Mouse (Mus musculus) layer of hippocampus, adult 6 months (tissue): ENCODE measurements around the gene Tacr2. TPM values are rescaled to one million over a fixed set of nuclear protein-coding genes. Genes with fewer than 3 reads are reported as not detected.

Experiments
- long read RNA-seq, 2 experiments: library from polyadenylated mRNA; unstranded; transcript quantifications; one replicate each; pipeline ENCODE4 v2.0.0; 2019 to 2020
- polyA plus RNA-seq: library from polyadenylated mRNA; unstranded; fragments of <200 nt; fragmentation: Nextera tagmentation; gene quantifications from 2 replicates; pipeline ENCODE4 v1.2.3, GENCODE M21; 2021

Tacr2 gene
- 0.23 and 0.31 TPM in 2 replicates for polyA plus RNA-seq
- long read RNA-seq, experiment 1 = 0 reads
- long read RNA-seq, experiment 2 = 0 reads

DNA sequence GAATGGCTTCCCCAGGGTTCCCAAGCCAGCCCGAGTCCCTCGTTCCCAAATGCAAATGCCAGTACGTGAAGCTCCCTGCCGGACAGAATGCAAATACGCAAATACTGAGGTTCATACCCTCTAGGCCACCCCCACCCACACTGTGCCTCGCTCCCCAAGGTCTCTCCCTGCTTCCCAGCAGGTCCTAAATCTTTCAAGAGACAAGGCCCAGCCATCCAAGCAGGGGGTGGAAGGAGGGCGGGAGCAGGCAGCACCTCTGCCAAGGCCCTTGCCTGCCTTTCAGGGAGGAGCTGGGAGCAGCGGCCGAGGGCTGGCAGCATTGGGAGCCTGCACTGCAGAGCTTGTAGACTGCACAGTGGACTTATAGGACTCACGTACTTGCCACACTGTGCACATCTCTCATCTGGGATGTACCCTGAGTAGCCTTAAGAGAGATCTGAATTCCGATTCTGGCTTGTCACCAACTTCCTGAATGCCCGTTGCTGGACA, at the start of gene Tacr2:
Tacr2 (plus strand) TSS at position 439 of the 489 bp plus-strand sequence.

DNA sequence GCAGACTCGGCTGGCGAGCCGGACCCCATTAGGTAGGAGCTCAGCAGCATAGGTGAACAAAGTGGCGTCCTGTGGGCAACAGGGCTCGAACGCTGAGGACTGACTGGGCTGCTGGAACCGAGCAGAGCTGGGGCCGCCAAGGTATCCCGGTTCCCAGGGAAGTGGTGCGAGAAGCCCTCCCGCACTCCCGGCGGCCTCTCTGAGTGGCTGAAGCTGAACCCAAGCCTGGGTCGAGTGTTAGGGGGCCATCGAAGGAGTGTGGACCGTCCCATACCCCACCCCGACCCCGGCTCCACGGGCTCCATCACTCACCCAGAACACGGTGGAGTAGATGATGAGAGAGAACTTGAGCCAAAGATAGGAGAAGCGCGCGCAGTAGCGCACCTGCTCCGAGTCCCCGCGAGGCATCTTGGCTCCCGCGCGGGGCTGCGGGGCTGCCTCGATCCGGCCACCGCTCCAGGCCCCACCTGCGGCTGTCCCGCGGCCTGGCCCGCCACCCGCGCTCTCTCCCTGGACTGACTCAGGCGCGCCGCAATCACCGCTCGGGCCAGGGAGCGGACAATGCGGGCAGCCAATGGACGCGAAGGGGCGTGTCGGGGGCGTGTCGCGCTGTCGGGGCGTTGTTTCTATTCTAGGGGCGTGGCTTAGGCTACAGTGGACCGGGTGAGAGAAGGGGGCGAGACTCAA, 21.4 kb upstream of the Tacr2 start, which contains the start of gene Tspan15:
Tspan15 (minus strand) TSS at position 544 of the 687 bp plus-strand sequence.

Other genes starting within 250 kb of the Tacr2 start
- not detected in 2 replicates for gene Neurog3, start 119.3 kb upstream of the Tacr2 start, polyA plus RNA-seq
- gene Fam241b, start 108.5 kb upstream of the Tacr2 start, polyA plus RNA-seq = 18.4 and 24.9 TPM in 2 replicates
- gene Tspan15, start 21.2 kb upstream of the Tacr2 start, polyA plus RNA-seq = 35.1 and 44.6 TPM in 2 replicates
- 22.6 and 25.9 TPM in 2 replicates for gene Hk1, start 127.5 kb downstream of the Tacr2 start, polyA plus RNA-seq
- gene Hkdc1, start 170.1 kb downstream of the Tacr2 start, polyA plus RNA-seq = 0.78 and 1.0 TPM in 2 replicates
- gene 4930507D05Rik, start 197.1 kb downstream of the Tacr2 start, polyA plus RNA-seq = 0.79 and 0.83 TPM in 2 replicates
- gene Supv3l1, start 197.3 kb downstream of the Tacr2 start, polyA plus RNA-seq = 14.9 and 16.0 TPM in 2 replicates
- 46.9 and 49.3 TPM in 2 replicates for gene Vps26a, start 234.4 kb downstream of the Tacr2 start, polyA plus RNA-seq